Mouse (Mus musculus) myocyte (in vitro differentiated cells): ENCODE results near the gene Rab44.

ENCODE experiments used
- E2F4 ChIP-seq: IDR thresholded peaks from one replicate; pipeline ENCODE4 v1.6.1; 2011; ENCODE audit warnings: mild to moderate bottlenecking, control low read depth, moderate library complexity; ENCODE audit not compliant: insufficient read depth
- MAX ChIP-seq: IDR thresholded peaks from one replicate; pipeline ENCODE4 v1.6.1; 2011; ENCODE audit warnings: low read depth, mild to moderate bottlenecking, control low read depth
- POLR2A ChIP-seq: IDR thresholded peaks from one replicate; pipeline ENCODE4 v1.6.1; 2011; ENCODE audit warnings: low read depth, mild to moderate bottlenecking, control low read depth, moderate library complexity; ENCODE audit not compliant: insufficient read length
- TCF12 ChIP-seq: IDR thresholded peaks from one replicate; pipeline ENCODE4 v1.6.1; 2011; ENCODE audit warnings: mild to moderate bottlenecking, control low read depth; ENCODE audit not compliant: poor library complexity, insufficient read depth, severe bottlenecking
- TCF3 ChIP-seq: IDR thresholded peaks from one replicate; pipeline ENCODE4 v1.6.1; 2011; ENCODE audit warnings: low read depth, control low read depth; ENCODE audit not compliant: insufficient read length
- USF1 ChIP-seq: IDR thresholded peaks from one replicate; pipeline ENCODE4 v1.6.1; 2011; ENCODE audit warnings: low read depth, mild to moderate bottlenecking, control low read depth, moderate library complexity

DNA sequence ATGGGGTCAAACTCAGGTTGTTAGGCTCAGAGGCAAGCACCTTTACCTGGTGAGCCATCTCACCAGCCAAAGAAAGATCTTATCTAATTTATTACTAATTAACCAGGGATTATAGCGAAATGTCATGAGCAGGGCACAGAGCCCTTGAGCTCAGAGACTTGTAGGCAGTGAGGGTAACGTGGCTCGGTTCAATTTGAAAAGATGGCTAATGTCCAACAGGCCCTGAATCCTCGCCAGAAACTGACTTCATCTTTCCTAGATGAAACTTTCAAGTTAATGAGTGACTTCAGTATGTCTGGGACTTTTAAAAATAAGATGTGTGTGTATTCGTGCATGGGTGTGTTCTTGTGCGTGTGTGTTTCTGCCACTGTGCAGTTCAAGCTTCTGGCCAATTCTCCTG lies 8.9 kb downstream of the Rab44 start:
- TF ChIP-seq TCF12 = no peak
- TF ChIP-seq TCF3 = no peak
- no peak for TF ChIP-seq MAX
- TF ChIP-seq POLR2A = no peak
- no peak for TF ChIP-seq USF1
- TF ChIP-seq E2F4 = no peak
